Mouse (Mus musculus) liver, adult 2 months (tissue): Measurements from ENCODE around the gene Pwp2.

ENCODE experiments used
- CTCF ChIP-seq: fragments of 200-500 bp; IDR thresholded peaks from 2 replicates; pipeline ENCODE4 v1.5.1; 2011; ENCODE audit warnings: low read depth, low read length, control low read depth
- POLR2A ChIP-seq: fragments of 200-500 bp; IDR thresholded peaks from 2 replicates; pipeline ENCODE4 v1.6.1; 2011; ENCODE audit warnings: low read length, control low read depth; ENCODE audit not compliant: insufficient read depth; ENCODE audit errors: extremely low read depth

- TF ChIP-seq CTCF: peak; percentile 80
- TF ChIP-seq POLR2A: no peak
Measured at GRCm38 (mm10) chr10:78163923-78164322, 21.0 kb downstream of the Pwp2 start.
